Mouse (Mus musculus): Measurements from ENCODE around the gene Ube3c. TPM values are rescaled to one million over a fixed set of nuclear protein-coding genes. Genes with fewer than 3 reads are reported as not detected.
"Not testable (repeated sequence)": the region's sequence is repeated elsewhere in the genome, so short reads cannot be mapped to it uniquely, and the experiment has no call there.

Gene Ube3c
- total RNA-seq, 2 experiments from 2014 or later = 41.1 to 46.2 TPM

- not testable (repeated sequence) for ATAC-seq (replicated peaks; ENCODE audit: low FRiP score, poor library complexity, severe bottlenecking)
Measured at GRCm38 (mm10) chr5:29661246-29661645, 92.2 kb downstream of the Ube3c start.

GRCm38 (mm10) chr5:29665391-29665790 is 96.3 kb downstream of the Ube3c start:
- ATAC-seq (replicated peaks; ENCODE audit: low FRiP score, poor library complexity, severe bottlenecking) = no peak

- ATAC-seq (replicated peaks; ENCODE audit: low FRiP score, poor library complexity, severe bottlenecking) = no peak
Measured at GRCm38 (mm10) chr5:29672551-29672950, 103.5 kb downstream of the Ube3c start.

GRCm38 (mm10) chr5:29674305-29674704 is 105.3 kb downstream of the Ube3c start:
- ATAC-seq (replicated peaks; ENCODE audit: low FRiP score, poor library complexity, severe bottlenecking) = no peak

GRCm38 (mm10) chr5:29676445-29676844 is 107.4 kb downstream of the Ube3c start:
- ATAC-seq (replicated peaks; ENCODE audit: low FRiP score, poor library complexity, severe bottlenecking) = no peak

- ATAC-seq (replicated peaks; ENCODE audit: low FRiP score, poor library complexity, severe bottlenecking) = no peak
Measured at GRCm38 (mm10) chr5:29685085-29685484, 116.0 kb downstream of the Ube3c start.

GRCm38 (mm10) chr5:29687671-29688070 is 118.6 kb downstream of the Ube3c start:
- no peak for ATAC-seq (replicated peaks; ENCODE audit: low FRiP score, poor library complexity, severe bottlenecking)

GRCm38 (mm10) chr5:29688352-29688751 is 119.3 kb downstream of the Ube3c start:
- no peak for ATAC-seq (replicated peaks; ENCODE audit: low FRiP score, poor library complexity, severe bottlenecking)

- no peak for ATAC-seq (replicated peaks; ENCODE audit: low FRiP score, poor library complexity, severe bottlenecking)
Measured at GRCm38 (mm10) chr5:29698493-29698892, 129.5 kb downstream of the Ube3c start.

- ATAC-seq (replicated peaks; ENCODE audit: low FRiP score, poor library complexity, severe bottlenecking) = no peak
Measured at GRCm38 (mm10) chr5:29699520-29700202, 130.6 kb downstream of the Ube3c start.

GRCm38 (mm10) chr5:29707241-29707640 is 138.2 kb downstream of the Ube3c start:
- ATAC-seq (replicated peaks; ENCODE audit: low FRiP score, poor library complexity, severe bottlenecking) = no peak

GRCm38 (mm10) chr5:29708258-29708657 is 139.2 kb downstream of the Ube3c start:
- ATAC-seq (replicated peaks; ENCODE audit: low FRiP score, poor library complexity, severe bottlenecking) = no peak

GRCm38 (mm10) chr5:29711631-29712030 is 142.6 kb downstream of the Ube3c start:
- no peak for ATAC-seq (replicated peaks; ENCODE audit: low FRiP score, poor library complexity, severe bottlenecking)

- ATAC-seq (replicated peaks; ENCODE audit: low FRiP score, poor library complexity, severe bottlenecking) = no peak
Measured at GRCm38 (mm10) chr5:29712906-29713305, 143.9 kb downstream of the Ube3c start.

GRCm38 (mm10) chr5:29721159-29721558 is 152.1 kb downstream of the Ube3c start:
- ATAC-seq (replicated peaks; ENCODE audit: low FRiP score, poor library complexity, severe bottlenecking) = no peak

GRCm38 (mm10) chr5:29725369-29725768 is 156.3 kb downstream of the Ube3c start:
- ATAC-seq (replicated peaks; ENCODE audit: low FRiP score, poor library complexity, severe bottlenecking) = no peak

Other genes starting within 250 kb of the Ube3c start
- gene Lmbr1, start 190.9 kb upstream of the Ube3c start, total RNA-seq (2015; ENCODE audit: low replicate concordance) = 0.42 TPM in 1 of 2 replicates, not detected in the other
- gene Lmbr1, start 190.9 kb upstream of the Ube3c start, total RNA-seq (2017; ENCODE audit: low replicate concordance) = 1.5 and 2.0 TPM in 2 replicates
- 1.4 and 3.8 TPM in 2 replicates for gene Nom1, start 134.6 kb upstream of the Ube3c start, total RNA-seq (2015; ENCODE audit: low replicate concordance)
- 2.2 and 4.9 TPM in 2 replicates for gene Nom1, start 134.6 kb upstream of the Ube3c start, total RNA-seq (2017; ENCODE audit: low replicate concordance)
- gene Mnx1, start 90.8 kb upstream of the Ube3c start, total RNA-seq (2015; ENCODE audit: low replicate concordance) = not detected in 2 replicates
- not detected in 2 replicates for gene Mnx1, start 90.8 kb upstream of the Ube3c start, total RNA-seq (2017; ENCODE audit: low replicate concordance)
- 107 and 154 TPM in 2 replicates for gene Dnajb6, start 166.4 kb downstream of the Ube3c start, total RNA-seq (2015; ENCODE audit: low replicate concordance)
- gene Dnajb6, start 166.4 kb downstream of the Ube3c start, total RNA-seq (2017; ENCODE audit: low replicate concordance) = 111 and 121 TPM in 2 replicates
- 10.8 TPM in 1 of 2 replicates, not detected in the other for gene Gm5129, start 166.7 kb downstream of the Ube3c start, total RNA-seq (2015; ENCODE audit: low replicate concordance)
- gene Gm5129, start 166.7 kb downstream of the Ube3c start, total RNA-seq (2017; ENCODE audit: low replicate concordance) = not detected in 2 replicates

All from erythroid progenitor cell, adult 5-6 weeks (primary cell).